Mouse (Mus musculus) small intestine, adult 2 months (tissue): ENCODE measurements around the gene Hnrnpul1.

Experiments
- CTCF ChIP-seq: fragments of 200-500 bp; IDR thresholded peaks from 2 replicates; pipeline ENCODE4 v1.5.1; 2012; ENCODE audit warnings: low read depth, mild to moderate bottlenecking, control low read depth, inconsistent platforms, low read length, moderate library complexity, mixed read lengths; ENCODE audit not compliant: insufficient replicate concordance, insufficient read length; ENCODE audit errors: extremely low read depth
- POLR2A ChIP-seq: fragments of 200-500 bp; IDR thresholded peaks from 2 replicates; pipeline ENCODE4 v1.6.1; 2012; ENCODE audit warnings: low read depth, mild to moderate bottlenecking, control low read depth, inconsistent platforms, low read length, moderate library complexity

DNA sequence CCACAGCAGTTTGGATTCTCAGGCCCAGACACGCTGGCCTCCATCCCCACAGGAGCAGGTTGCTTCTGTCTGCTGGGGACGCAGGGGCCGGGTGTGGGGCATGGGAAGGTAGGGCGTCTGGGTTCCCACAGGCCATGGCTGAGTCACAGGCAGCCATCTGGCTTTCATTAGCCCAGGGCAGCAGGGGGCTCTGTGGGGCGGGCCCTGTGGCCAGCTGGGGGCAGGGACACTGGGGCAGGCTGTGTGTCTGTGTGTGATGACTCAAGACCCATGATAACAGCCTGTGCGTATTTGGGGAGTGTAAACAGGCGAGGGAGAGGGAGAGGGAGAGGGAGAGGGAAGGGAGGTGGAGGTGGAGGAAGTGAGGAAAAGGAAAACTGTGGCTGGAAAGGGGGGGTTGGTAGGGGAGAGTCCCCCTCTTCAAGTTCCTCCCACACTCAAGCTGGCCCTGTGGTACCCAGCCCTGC lies 42.8 kb downstream of the Hnrnpul1 start:
- no peak for TF ChIP-seq CTCF
- TF ChIP-seq POLR2A = no peak
